Mouse (Mus musculus) heart, adult 2 months (tissue): ENCODE results near the gene Slc10a1. TPM values are rescaled to one million over a fixed set of nuclear protein-coding genes. Genes with fewer than 3 reads are reported as not detected.

ENCODE experiments used
- DNase-seq, 2 experiments: peaks; one replicate each; pipeline ENCODE4 v3.0.0; 2021
- H3K27ac ChIP-seq: fragments of 200-600 bp; 2 replicates; pipeline ENCODE4 v1.8.1; 2022
- H3K27me3 ChIP-seq: fragments of 200-500 bp; 2 replicates; pipeline ENCODE4 v1.6.1; 2012; ENCODE audit warnings: mild to moderate bottlenecking, low read length, inconsistent platforms, mixed read lengths; ENCODE audit not compliant: control insufficient read depth, insufficient read depth
- H3K36me3 ChIP-seq: fragments of 200-500 bp; 2 replicates; pipeline ENCODE4 v1.6.1; 2012; ENCODE audit warnings: low read length, inconsistent platforms; ENCODE audit not compliant: control insufficient read depth, insufficient read depth
- H3K4me1 ChIP-seq: fragments of 200-500 bp; 2 replicates; pipeline ENCODE4 v1.6.1; 2011; ENCODE audit warnings: low read length; ENCODE audit not compliant: control insufficient read depth, insufficient read depth
- H3K4me3 ChIP-seq: fragments of 200-600 bp; 2 replicates; pipeline ENCODE4 v1.8.1; 2022
- H3K79me2 ChIP-seq: fragments of 200-500 bp; replicated peaks from 2 replicates; pipeline ENCODE4 v1.6.1; 2012; ENCODE audit warnings: mild to moderate bottlenecking, inconsistent platforms, low read length, moderate library complexity, mixed read lengths; ENCODE audit not compliant: control insufficient read depth, insufficient read depth
- H3K9ac ChIP-seq: fragments of 200-500 bp; 2 replicates; pipeline ENCODE4 v1.6.1; 2012; ENCODE audit warnings: low read depth, mild to moderate bottlenecking, control low read depth, inconsistent platforms, low read length, mixed read lengths
- CTCF ChIP-seq: fragments of 200-600 bp; IDR thresholded peaks from 2 replicates; pipeline ENCODE4 v1.8.1; 2022; ENCODE audit warnings: antibody characterized with exemption, mild to moderate bottlenecking, moderate library complexity
- EP300 ChIP-seq: fragments of 200-500 bp; IDR thresholded peaks from 2 replicates; pipeline ENCODE4 v1.6.1; 2011; ENCODE audit warnings: low read depth, low read length, control low read depth; ENCODE audit not compliant: insufficient read depth
- POLR2A ChIP-seq: fragments of 200-500 bp; IDR thresholded peaks from 2 replicates; pipeline ENCODE4 v1.6.1; 2011; ENCODE audit warnings: mild to moderate bottlenecking, low read depth, low read length, control low read depth; ENCODE audit not compliant: insufficient read depth
- WGBS: fragments of 180-500 bp; shearing (Covaris S2); methylation state at CpG from one replicate; pipeline ENCODE4 v1.1.7; 2018; 5-methylcytosine and 5-hydroxymethylcytosine counted together
- intact Hi-C: fragments of 180-260 bp; cut with DNase I; formaldehyde crosslinking; loops from one replicate; pipeline ENCODE4 v1.15.1; 2025
- polyA plus RNA-seq: library from polyadenylated mRNA; depleted of rRNA; stranded (reverse); fragments of >200 nt; gene quantifications from 2 replicates; pipeline ENCODE4 v1.2.3, GENCODE M21; 2012; rRNA removed
- total RNA-seq, 2 experiments: library from RNA; stranded (reverse); gene quantifications; 2 replicates each; pipeline ENCODE4 v1.2.3; 2021

The Slc10a1 gene
- total and polyA plus RNA-seq, 3 experiments, result not detected

GRCm38 (mm10) chr12:80922869-80923268, 45.6 kb downstream of the Slc10a1 start:
- TF ChIP-seq EP300, result no peak
- TF ChIP-seq POLR2A, result no peak
- no peak for TF ChIP-seq CTCF
- H3K27ac ChIP-seq, result no peak overlapping the region
- DNase-seq, result no peak
- H3K79me2 ChIP-seq, result no peaks in the 10 kb centered on the region
- H3K4me1 ChIP-seq, result no peaks in the 10 kb centered on the region
- intact Hi-C loops, result no loop called here
- no peaks in the 10 kb centered on the region for H3K27me3 ChIP-seq
- H3K36me3 ChIP-seq, result no peaks in the 10 kb centered on the region
- H3K9ac ChIP-seq, result no peak overlapping the region
- WGBS, result 11% methylated on average over 7 of the region's 7 CpGs
- H3K4me3 ChIP-seq, result no peak overlapping the region

GRCm38 (mm10) chr12:80921301-80921700, 47.2 kb downstream of the Slc10a1 start:
- Histone ChIP-seq H3K36me3 (no peaks in the 10 kb centered on the region), H3K9ac (no peak overlapping the region), H3K27ac (no peak overlapping the region), H3K4me3 (no peak overlapping the region), H3K4me1 (no peaks in the 10 kb centered on the region), H3K27me3 (no peaks in the 10 kb centered on the region), H3K79me2 (no peaks in the 10 kb centered on the region)
- DNase-seq, result no peak
- intact Hi-C loops, result no loop called here
- TF ChIP-seq POLR2A (no peak), EP300 (no peak), CTCF (no peak)
- 91% methylated on average over 5 of the region's 5 CpGs for WGBS

DNA sequence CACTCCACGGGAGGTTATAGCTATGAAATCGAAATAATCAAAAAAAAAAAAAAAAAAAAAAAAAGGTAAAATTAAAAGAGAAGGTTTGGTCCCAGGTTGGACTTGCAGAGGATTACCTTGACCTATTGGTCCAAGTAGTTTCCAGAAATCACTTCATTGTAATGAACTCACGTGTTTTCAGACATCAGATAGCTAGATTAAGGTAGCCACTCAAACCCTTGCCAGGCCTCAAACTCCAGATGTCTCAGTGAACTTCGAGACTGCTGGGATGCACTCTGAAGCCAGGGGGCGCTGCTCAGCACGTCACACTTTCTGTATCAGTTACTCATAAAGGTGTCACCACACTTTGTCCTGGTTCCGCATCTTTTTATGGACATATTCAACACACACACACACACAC, 50.7 kb downstream of the Slc10a1 start:
- no peak overlapping the region for H3K27ac ChIP-seq
- DNase-seq, result peak; percentile 17 to 39
- WGBS, result 52% methylated on average over 7 of the region's 7 CpGs
- H3K79me2 ChIP-seq, result no peaks in the 10 kb centered on the region
- TF ChIP-seq CTCF, result peak; percentile 66
- no peak for TF ChIP-seq EP300
- H3K36me3 ChIP-seq, result no peaks in the 10 kb centered on the region
- no peak overlapping the region for H3K9ac ChIP-seq
- H3K4me3 ChIP-seq, result no peak overlapping the region
- H3K27me3 ChIP-seq, result no peaks in the 10 kb centered on the region
- no peaks in the 10 kb centered on the region for H3K4me1 ChIP-seq
- intact Hi-C loops, result no loop called here

DNA sequence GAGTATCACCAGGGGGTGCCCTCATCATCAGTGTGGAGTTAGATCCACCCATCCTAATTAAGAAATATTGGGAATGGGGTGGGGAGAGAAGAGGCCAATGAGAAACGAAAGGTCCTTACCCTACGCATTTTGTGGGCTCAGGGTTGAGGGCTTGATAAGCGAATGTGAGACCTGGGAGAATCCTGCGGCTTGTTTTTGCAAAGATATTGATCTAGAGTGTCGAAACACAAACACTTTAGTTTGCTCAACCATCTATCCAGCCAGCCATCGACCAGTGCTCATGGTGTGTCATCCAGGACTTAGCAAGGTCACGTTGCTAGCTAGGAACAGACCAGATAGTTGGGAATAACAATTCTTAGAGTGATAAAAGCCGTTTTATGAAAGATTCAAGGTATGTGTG, 58.9 kb downstream of the Slc10a1 start:
- 79% methylated on average over 8 of the region's 8 CpGs for WGBS
- Histone ChIP-seq H3K9ac (no peak overlapping the region), H3K79me2 (no peaks in the 10 kb centered on the region), H3K27ac (no peak overlapping the region), H3K4me3 (no peak overlapping the region), H3K27me3 (no peaks in the 10 kb centered on the region), H3K36me3 (no peaks in the 10 kb centered on the region), H3K4me1 (no peaks in the 10 kb centered on the region)
- TF ChIP-seq POLR2A (no peak), EP300 (no peak), CTCF (no peak)
- intact Hi-C loops, result no loop called here
- no peak for DNase-seq

Other genes starting within 250 kb of the Slc10a1 start
- gene Ccdc177, start 208.0 kb downstream of the Slc10a1 start, total RNA-seq, result under 1 TPM in 1 of 2 experiments, not detected in 1; 0.05 TPM
- gene Ccdc177, start 208.0 kb downstream of the Slc10a1 start, polyA plus RNA-seq, result not detected in 2 replicates
- 10 to 100 TPM; 67.4 to 78.6 TPM for gene Susd6, start 178.2 kb downstream of the Slc10a1 start, total RNA-seq
- gene Susd6, start 178.2 kb downstream of the Slc10a1 start, polyA plus RNA-seq, result 50.1 and 75.8 TPM in 2 replicates
- gene Srsf5, start 23.2 kb downstream of the Slc10a1 start, total RNA-seq, result 100 to 1,000 TPM; 115 to 126 TPM
- 217 and 259 TPM in 2 replicates for gene Srsf5, start 23.2 kb downstream of the Slc10a1 start, polyA plus RNA-seq
- gene Smoc1, start 58.1 kb upstream of the Slc10a1 start, total RNA-seq, result 1 to 10 TPM; 4.8 to 6.2 TPM
- 6.9 and 8.0 TPM in 2 replicates for gene Smoc1, start 58.1 kb upstream of the Slc10a1 start, polyA plus RNA-seq